Mouse (Mus musculus) hindlimb bud, embryonic 11.5 days (tissue): ENCODE measurements around the gene Cip2a.

Source experiments
- DNase-seq: peaks from one replicate; pipeline ENCODE4 v3.0.0-alpha.2; 2012; ENCODE audit warnings: low read depth, low spot score; ENCODE audit errors: extremely low spot score

Cip2a gene

GRCm38 (mm10) chr16:48993559-48994342 lies at the start of gene Cip2a, which contains the start of gene Dzip3:
Gene Cip2a, plus strand, starts transcription at chr16:48994185.
Gene Dzip3, minus strand, starts transcription at chr16:48994165.
- DNase-seq, result peak; percentile 56

- DNase-seq, result no peak
These were observed 21.0 kb upstream of the Cip2a start for GRCm38 (mm10) chr16:48972996-48973395.

- no peak for DNase-seq
These were observed 20.4 kb upstream of the Cip2a start for GRCm38 (mm10) chr16:48973548-48973947.

GRCm38 (mm10) chr16:48979965-48980364 lies 14.0 kb upstream of the Cip2a start:
- DNase-seq, result no peak

- DNase-seq, result no peak
These were observed 8.9 kb upstream of the Cip2a start for GRCm38 (mm10) chr16:48985034-48985627.

GRCm38 (mm10) chr16:48989700-48990099 lies 4.3 kb upstream of the Cip2a start:
- DNase-seq, result no peak

- DNase-seq, result no peak
These were observed 1.4 kb upstream of the Cip2a start for GRCm38 (mm10) chr16:48992437-48993230.

- no peak for DNase-seq
These were observed 790 bp upstream of the Cip2a start for GRCm38 (mm10) chr16:48993231-48993558.

- DNase-seq, result no peak
These were observed 333 bp downstream of the Cip2a start for GRCm38 (mm10) chr16:48994343-48994693.

GRCm38 (mm10) chr16:49004151-49004550 lies 10.2 kb downstream of the Cip2a start:
- DNase-seq, result no peak

- no peak for DNase-seq
These were observed 22.8 kb downstream of the Cip2a start for GRCm38 (mm10) chr16:49016620-49017332.

GRCm38 (mm10) chr16:49035852-49036251 lies 41.9 kb downstream of the Cip2a start:
- no peak for DNase-seq

GRCm38 (mm10) chr16:49037771-49038170 lies 43.8 kb downstream of the Cip2a start:
- DNase-seq, result no peak

- no peak for DNase-seq
These were observed 46.7 kb downstream of the Cip2a start for GRCm38 (mm10) chr16:49040554-49041221.

- no peak for DNase-seq
These were observed 55.2 kb downstream of the Cip2a start for GRCm38 (mm10) chr16:49049214-49049613.

- no peak for DNase-seq
These were observed 63.2 kb downstream of the Cip2a start, which contains the start of gene Myh15 for GRCm38 (mm10) chr16:49057186-49057585. Gene Myh15, plus strand, starts transcription at chr16:49057486.
